Mouse (Mus musculus) heart, postnatal 0 days (tissue): ENCODE data around the gene Pla2g16.
A peak's percentile ranks its signal among the peaks of the same experiment; 100 is the strongest.

Experiments used
- CTCF ChIP-seq: IDR thresholded peaks from 2 replicates; pipeline ENCODE4 v1.5.1; 2016; ENCODE audit warnings: antibody characterized with exemption, control low read depth, low read depth
- EP300 ChIP-seq: IDR thresholded peaks from 2 replicates; pipeline ENCODE4 v1.6.1; 2016; ENCODE audit warnings: antibody characterized with exemption, low read depth

DNA sequence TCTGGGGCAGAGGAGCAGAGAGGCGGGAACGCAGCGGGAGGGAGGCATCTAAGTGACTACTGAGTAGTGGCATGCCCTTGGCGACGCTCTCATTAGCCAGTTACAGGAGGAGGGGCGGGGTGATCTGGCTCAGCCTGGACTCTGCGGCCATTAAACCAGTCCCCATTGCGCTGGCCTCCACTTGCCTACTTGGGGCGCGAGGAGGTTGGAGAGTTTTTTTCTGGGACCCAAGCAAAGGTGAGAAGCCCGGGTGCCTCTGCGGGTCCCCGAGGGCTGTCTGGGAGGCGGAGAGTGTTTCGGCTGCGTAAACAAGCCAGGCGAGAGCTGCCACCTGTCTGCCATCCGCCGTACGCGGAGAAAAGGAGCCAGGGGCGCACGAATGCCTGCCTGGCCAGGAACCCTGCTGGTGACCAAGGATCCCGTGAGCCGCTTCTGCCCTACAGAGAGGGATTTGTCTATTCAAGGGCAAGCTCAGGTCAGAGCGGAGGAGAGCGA, at the start of gene Pla2g16:
- TF ChIP-seq CTCF (peak; percentile 20), EP300 (no peak)
